Mouse (Mus musculus) heart, adult 11 months (tissue): Measurements from ENCODE around the gene Cfap69.

ENCODE experiments used
- DNase-seq: peaks from one replicate; pipeline ENCODE4 v3.0.0; 2022

Gene Cfap69

GRCm38 (mm10) chr5:5648817-5649569, 15.0 kb downstream of the Cfap69 start:
- peak; percentile 80 for DNase-seq

DNA sequence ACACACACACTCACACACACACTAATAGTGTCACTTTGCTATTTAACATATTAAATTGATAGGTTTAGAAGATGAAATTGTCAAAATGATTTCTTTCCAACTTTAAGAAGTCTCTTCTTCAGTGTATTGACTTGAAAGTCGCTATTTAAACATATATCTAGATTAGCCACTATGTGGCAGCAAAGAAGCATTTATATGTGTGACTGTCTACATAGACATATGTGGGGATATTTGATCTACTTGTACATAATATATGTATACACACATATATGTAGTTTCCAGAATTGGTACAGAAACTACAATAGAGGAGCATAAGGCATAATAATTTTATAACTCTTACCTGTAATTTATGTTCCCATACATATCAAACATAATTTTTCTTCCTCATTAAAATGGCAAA, 17.9 kb downstream of the Cfap69 start:
- no peak for DNase-seq

GRCm38 (mm10) chr5:5638496-5638895, 25.5 kb downstream of the Cfap69 start:
- no peak for DNase-seq

GRCm38 (mm10) chr5:5625491-5625890, 38.5 kb downstream of the Cfap69 start:
- no peak for DNase-seq

- no peak for DNase-seq
These were observed 45.7 kb downstream of the Cfap69 start for GRCm38 (mm10) chr5:5618329-5618728.

DNA sequence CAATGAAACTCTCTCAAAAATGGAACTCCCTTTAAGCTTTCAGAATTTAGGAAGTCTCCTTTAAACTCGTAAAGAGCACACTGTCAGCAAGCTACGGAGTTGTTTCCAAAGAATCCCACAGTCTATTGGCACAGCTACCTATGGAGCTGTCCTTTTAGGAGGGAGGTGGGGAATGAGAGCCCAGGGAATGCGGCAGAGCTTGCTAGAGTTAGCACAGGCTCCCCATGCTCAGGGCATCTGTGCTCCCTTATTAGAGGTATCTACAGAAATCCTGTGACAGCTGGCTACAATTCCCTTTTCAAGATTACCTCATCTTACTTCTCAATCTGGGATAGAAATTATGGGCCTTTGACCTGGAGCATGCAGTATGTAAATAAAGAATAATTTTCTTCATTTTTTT, 53.5 kb downstream of the Cfap69 start:
- no peak for DNase-seq

- DNase-seq, result no peak
These were observed 76.4 kb downstream of the Cfap69 start for GRCm38 (mm10) chr5:5587686-5588085.

DNA sequence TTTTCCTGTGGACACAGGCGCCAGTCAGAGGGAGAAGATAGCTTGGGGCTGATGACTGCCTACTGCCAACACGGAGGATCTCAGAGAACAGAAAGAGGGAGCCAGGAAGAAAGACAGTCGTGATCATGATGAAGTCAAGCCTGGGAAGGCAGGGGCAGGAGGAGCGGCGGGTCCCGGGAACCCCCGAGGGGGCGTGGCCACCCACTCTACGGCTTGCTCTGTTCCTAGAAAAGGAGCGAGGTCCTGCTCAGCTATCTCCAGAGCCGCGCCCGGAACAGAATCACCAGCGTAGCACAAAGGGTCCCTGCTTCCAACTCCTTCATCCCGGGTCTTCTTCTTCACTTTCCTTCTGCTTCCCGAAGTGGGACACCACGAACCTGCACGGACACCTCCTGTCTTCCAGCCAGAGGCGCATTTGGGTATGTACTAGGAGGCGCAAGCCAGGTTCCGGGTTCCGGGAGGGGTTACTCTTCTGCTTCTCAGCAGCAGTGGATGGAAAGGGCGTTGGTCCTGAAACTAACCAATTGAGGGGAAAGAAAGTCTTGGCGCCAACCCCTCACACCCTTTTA, 90.2 kb downstream of the Cfap69 start, which contains the start of gene Gm8773:
Gene Gm8773, plus strand, starts transcription at position 51 of the 569 bp plus-strand sequence.
- DNase-seq, result no peak

DNA sequence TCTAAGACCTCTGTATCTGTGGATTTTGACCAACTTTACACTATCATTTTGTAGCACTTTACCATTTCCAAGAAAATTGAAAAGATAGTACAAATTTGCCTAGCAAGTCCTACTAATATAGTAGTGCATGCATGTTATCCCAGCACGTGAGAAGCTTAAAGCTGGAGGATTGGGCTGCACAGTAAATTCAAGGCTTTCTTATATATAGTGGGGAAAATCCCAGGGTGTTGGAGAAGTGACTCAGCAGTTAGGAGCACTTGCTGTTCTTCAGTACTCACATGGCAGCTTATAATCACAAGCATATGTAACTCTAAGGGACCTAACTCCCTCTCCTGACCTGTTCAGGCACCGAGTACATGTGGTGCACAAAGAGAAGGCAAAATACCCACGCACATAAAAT, 101.6 kb downstream of the Cfap69 start:
- no peak for DNase-seq

GRCm38 (mm10) chr5:5561041-5561706, 102.9 kb downstream of the Cfap69 start:
- no peak for DNase-seq

DNA sequence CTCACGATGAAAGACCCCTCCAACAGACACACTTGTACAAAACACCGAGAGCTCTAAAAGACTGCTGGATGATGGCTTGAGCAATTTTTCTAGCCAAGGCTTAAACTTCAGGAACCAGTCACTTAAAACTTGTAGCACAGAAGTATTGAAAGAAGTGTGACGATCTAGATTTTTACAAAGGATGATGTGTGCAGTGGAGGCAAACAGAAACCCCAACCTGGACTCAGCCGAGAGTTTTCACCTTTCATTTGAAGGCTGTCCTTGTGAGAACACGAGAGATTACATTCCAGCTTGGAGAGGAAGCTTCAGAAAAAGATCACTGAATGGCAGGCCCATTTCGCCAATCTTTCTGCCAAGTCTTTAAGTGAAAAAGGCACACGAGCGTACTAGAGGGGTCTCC, 104.2 kb downstream of the Cfap69 start:
- DNase-seq, result no peak

- DNase-seq, result peak; percentile 98
These were observed 104.8 kb downstream of the Cfap69 start, which contains the start of gene Gtpbp10 for GRCm38 (mm10) chr5:5559079-5559740. Gene Gtpbp10, minus strand, starts transcription at chr5:5559538.

- DNase-seq, result no peak
These were observed 112.9 kb downstream of the Cfap69 start for GRCm38 (mm10) chr5:5551110-5551509.

DNA sequence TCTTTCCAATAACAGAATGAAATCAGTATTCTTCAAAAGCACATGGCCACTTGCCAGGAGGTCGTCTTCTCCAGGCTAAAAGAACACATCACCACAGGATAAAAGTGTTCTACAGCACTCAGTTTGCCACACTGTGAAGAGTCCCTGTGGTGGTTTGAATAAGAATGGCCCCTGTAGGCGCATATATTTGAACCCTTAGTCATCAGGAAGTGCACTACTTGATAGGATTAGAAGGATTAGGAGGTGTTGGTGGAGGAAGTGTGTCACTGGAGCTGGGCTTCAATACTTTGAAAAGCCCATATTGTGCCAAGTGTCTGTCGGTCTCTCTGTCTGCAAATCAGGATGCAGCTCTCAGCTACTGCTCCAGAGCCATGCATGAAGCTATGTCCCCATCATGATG, 123.7 kb downstream of the Cfap69 start:
- no peak for DNase-seq

GRCm38 (mm10) chr5:5539771-5540170, 124.3 kb downstream of the Cfap69 start:
- no peak for DNase-seq

DNA sequence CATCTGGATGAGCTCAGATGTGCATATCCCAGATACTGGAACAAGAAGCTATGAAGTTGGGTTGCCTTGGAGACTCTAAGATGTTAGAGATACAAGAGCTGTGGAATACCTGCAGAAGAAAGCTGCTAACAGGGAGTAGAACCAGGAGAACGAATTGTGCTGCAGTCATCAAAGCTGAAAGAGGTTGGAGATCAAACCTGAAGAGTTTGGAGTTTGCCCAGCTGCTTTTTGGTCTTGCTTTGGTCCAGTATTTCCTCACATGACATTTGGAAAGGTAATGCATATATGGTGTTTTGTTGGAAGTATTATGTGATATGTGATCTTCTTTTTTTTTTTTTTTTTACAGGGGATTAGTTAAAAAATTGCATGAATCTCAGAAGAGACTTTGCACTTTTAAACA, 127.9 kb downstream of the Cfap69 start:
- no peak for DNase-seq

GRCm38 (mm10) chr5:5533656-5534420, 130.2 kb downstream of the Cfap69 start:
- no peak for DNase-seq
